Mouse (Mus musculus) brain, embryonic 14.5 days (tissue): ENCODE results near the gene Axin2.

Experiments used
- CTCF ChIP-seq: fragments of 200-500 bp; IDR thresholded peaks from 2 replicates; pipeline ENCODE4 v1.5.1; 2012; ENCODE audit warnings: inconsistent platforms, mild to moderate bottlenecking, moderate library complexity, borderline replicate concordance; ENCODE audit not compliant: insufficient read depth, insufficient read length; ENCODE audit errors: extremely low read depth
- POLR2A ChIP-seq: fragments of 200-500 bp; IDR thresholded peaks from 2 replicates; pipeline ENCODE4 v1.6.1; 2012; ENCODE audit warnings: mild to moderate bottlenecking, inconsistent platforms, borderline replicate concordance; ENCODE audit not compliant: poor library complexity, insufficient read depth, insufficient read length, severe bottlenecking; ENCODE audit errors: extremely low read depth

- TF ChIP-seq CTCF (no peak), POLR2A (no peak)
Observed at GRCm38 (mm10) chr11:108959196-108959595, 39.0 kb downstream of the Axin2 start.
